ENCODE assay signal across 12 mouse cellular contexts in the genomic region with DNA sequence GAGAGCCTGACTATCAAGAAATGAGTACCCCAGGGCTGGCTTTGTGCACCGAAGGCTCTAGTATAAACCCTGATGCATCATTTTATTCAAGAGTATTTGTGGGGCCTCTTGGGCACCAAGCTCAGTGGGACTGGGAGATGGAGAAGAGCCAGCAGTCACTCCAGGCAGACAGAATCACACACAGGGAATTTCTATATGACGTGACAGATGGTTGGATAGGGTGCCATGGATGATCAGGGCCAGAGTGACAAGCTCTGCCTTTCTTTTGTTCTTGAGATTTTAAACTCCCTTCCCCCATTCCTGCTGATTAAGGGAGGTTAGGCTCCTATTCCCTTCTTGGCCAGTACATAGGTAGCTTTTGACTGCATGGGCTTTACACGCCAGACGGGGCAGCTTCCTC.
DNase-seq lines count a peak whose midpoint lies in the region; ATAC-seq and TF ChIP-seq lines count a peak whose summit lies in the region.
"Had no signal": no experiment of that assay in that cellular context is flagged by ENCODE, and none has a peak within 500 bp of the region (broad histone marks: within the 10 kb centered on the region; RNA-seq: fewer than 3 reads in every experiment).

No protein-coding gene starts in this region.

- peak overlapping the region; percentile 79; the same call in 1 of the 2 replicates for H3K27ac ChIP-seq in lung, embryonic 14.5 days (ENCODE audit: low read depth)
- H3K27ac ChIP-seq in forebrain, embryonic 16.5 days (ENCODE audit: low read length) = peak overlapping the region; percentile 89
- peak overlapping the region; percentile 36; the same call in 1 of the 2 replicates for H3K27ac ChIP-seq in limb, embryonic 12.5 days
- H3K27ac ChIP-seq in stomach, embryonic 15.5 days = peak overlapping the region; percentile 70

- no peak for TF ChIP-seq CTCF in lung, embryonic 14.5 days (IDR thresholded peaks at IDR 0.05; ENCODE audit: low read depth)

- no peak for DNase-seq in lung, embryonic 14.5 days
- DNase-seq in lung, postnatal 4 days = no peak
- no peak for DNase-seq in embryo, embryonic 10.5 days (ENCODE audit: low spot score)
- no peak for DNase-seq in gastrocnemius, postnatal 36 days
- DNase-seq: embryo, embryonic 11 days; kidney, adult 11 months; layer of hippocampus, postnatal 36 days; lung, adult 2 months had no signal

- ATAC-seq in lung, embryonic 14.5 days (ENCODE audit: insufficient read depth) = no peak
- peak; percentile 16; the same call in 1 of the 2 replicates for ATAC-seq in forebrain, embryonic 16.5 days
- ATAC-seq in limb, embryonic 12.5 days (ENCODE audit: insufficient number of reproducible peaks, insufficient read depth, low FRiP score, low TSS enrichment, low read depth) = no peak
- no peak for ATAC-seq in stomach, embryonic 15.5 days (ENCODE audit: insufficient read depth, low FRiP score, low read depth)

- no peak overlapping the region for H3K9ac ChIP-seq in lung, embryonic 14.5 days
- H3K9ac ChIP-seq in forebrain, embryonic 16.5 days (replicated peaks; ENCODE audit: low read depth, low read length) = no peak overlapping the region
- no peak overlapping the region for H3K9ac ChIP-seq in limb, embryonic 12.5 days (replicated peaks)
- H3K9ac ChIP-seq in stomach, embryonic 15.5 days = no peak overlapping the region

- intact Hi-C loops in gastrocnemius, postnatal 36 days (cut with DNase I) = loop anchor here (5.0 kb wide), 1 partner anchor 177 kb away; no protein-coding TSS in a partner anchor

- no peak overlapping the region for H3K4me2 ChIP-seq in lung, embryonic 14.5 days
- no peak overlapping the region for H3K4me2 ChIP-seq in forebrain, embryonic 16.5 days (ENCODE audit: low read length)
- no peak overlapping the region for H3K4me2 ChIP-seq in limb, embryonic 12.5 days
- no peak overlapping the region for H3K4me2 ChIP-seq in stomach, embryonic 15.5 days
- H3K4me2 ChIP-seq: heart, embryonic 11.5 days had no signal

- H3K4me3 ChIP-seq in lung, embryonic 14.5 days (ENCODE audit: low read depth, low read length) = no peak overlapping the region
- no peak overlapping the region for H3K4me3 ChIP-seq in forebrain, embryonic 16.5 days (replicated peaks; ENCODE audit: low read length)
- no peak overlapping the region for H3K4me3 ChIP-seq in limb, embryonic 12.5 days (replicated peaks)
- H3K4me3 ChIP-seq in stomach, embryonic 15.5 days (replicated peaks) = no peak overlapping the region

- H3K27me3 ChIP-seq in lung, embryonic 14.5 days (ENCODE audit: insufficient read depth, low read length) = no peaks in the 10 kb centered on the region
- H3K27me3 ChIP-seq in forebrain, embryonic 16.5 days (replicated peaks; ENCODE audit: control insufficient read depth, insufficient read depth, low read length) = no peaks in the 10 kb centered on the region
- H3K27me3 ChIP-seq in limb, embryonic 12.5 days = no peaks in the 10 kb centered on the region
- H3K27me3 ChIP-seq in stomach, embryonic 15.5 days (replicated peaks) = no peaks in the 10 kb centered on the region

- H3K9me3 ChIP-seq in lung, embryonic 14.5 days (ENCODE audit: low read depth, low read length) = no peaks in the 10 kb centered on the region
- no peaks in the 10 kb centered on the region for H3K9me3 ChIP-seq in forebrain, embryonic 16.5 days (ENCODE audit: control insufficient read depth, low read length)
- no peaks in the 10 kb centered on the region for H3K9me3 ChIP-seq in limb, embryonic 12.5 days
- H3K9me3 ChIP-seq in stomach, embryonic 15.5 days = no peaks in the 10 kb centered on the region

- 63% methylated on average over 4 of the region's 4 CpGs for WGBS in lung, embryonic 14.5 days
- 23% methylated on average over 4 of the region's 4 CpGs for WGBS in forebrain, embryonic 16.5 days
- WGBS in limb, embryonic 12.5 days = 75% methylated on average over 4 of the region's 4 CpGs
- WGBS in stomach, embryonic 15.5 days = 74% methylated on average over 4 of the region's 4 CpGs

- no peaks in the 10 kb centered on the region for H3K36me3 ChIP-seq in lung, embryonic 14.5 days (ENCODE audit: insufficient read depth)
- no peaks in the 10 kb centered on the region for H3K36me3 ChIP-seq in forebrain, embryonic 16.5 days (ENCODE audit: control insufficient read depth, insufficient read depth)
- peaks cover 18% of the 10 kb centered on the region; the same call in 1 of the 2 replicates for H3K36me3 ChIP-seq in limb, embryonic 12.5 days
- no peaks in the 10 kb centered on the region for H3K36me3 ChIP-seq in stomach, embryonic 15.5 days

- H3K4me1 ChIP-seq in lung, embryonic 14.5 days (ENCODE audit: insufficient read depth) = peaks cover 35% of the 10 kb centered on the region
- peaks cover 76% of the 10 kb centered on the region for H3K4me1 ChIP-seq in forebrain, embryonic 16.5 days (replicated peaks; ENCODE audit: control insufficient read depth, insufficient read depth, low read length)
- H3K4me1 ChIP-seq in limb, embryonic 12.5 days (replicated peaks) = peaks cover 94% of the 10 kb centered on the region
- peaks cover 78% of the 10 kb centered on the region for H3K4me1 ChIP-seq in stomach, embryonic 15.5 days

Comparison
In these comparisons a context has a peak if more than half of its experiments do, and no peak if none do; other contexts are left out.
1. H3K27ac ChIP-seq: peak in every context shown above with its lines; median percentile 89 in forebrain, embryonic 16.5 days; 79 in lung, embryonic 14.5 days; 70 in stomach, embryonic 15.5 days; 36 in limb, embryonic 12.5 days.